Mouse (Mus musculus) kidney, adult 9 months (tissue): ENCODE measurements around the gene Gtf3c2.
A peak's percentile ranks its signal among the peaks of the same experiment; 100 is the strongest.
"Not testable (repeated sequence)": the region's sequence is repeated elsewhere in the genome, so short reads cannot be mapped to it uniquely, and the experiment has no call there.

ENCODE experiments used
- DNase-seq: peaks from one replicate; pipeline ENCODE4 v3.0.0; 2022

The Gtf3c2 gene

GRCm38 (mm10) chr5:31179766-31180630 is at the start of gene Gtf3c2, which contains the start of gene Gm29609:
TSS of gene Gtf3c2 (minus strand) at chr5:31180144.
TSS of gene Gm29609 (minus strand) at chr5:31179911.
- peak; percentile 97 for DNase-seq

GRCm38 (mm10) chr5:31226641-31227040 is 46.7 kb upstream of the Gtf3c2 start:
- DNase-seq: no peak

GRCm38 (mm10) chr5:31222696-31223095 is 42.8 kb upstream of the Gtf3c2 start:
- DNase-seq: no peak

- peak; percentile 57 for DNase-seq
Observed at GRCm38 (mm10) chr5:31221304-31221945, 41.5 kb upstream of the Gtf3c2 start.

GRCm38 (mm10) chr5:31220448-31221303 is 40.7 kb upstream of the Gtf3c2 start, which contains the start of gene Ppm1g:
TSS of gene Ppm1g (minus strand) at chr5:31220687.
- DNase-seq: peak; percentile 97

- DNase-seq: no peak
Observed at GRCm38 (mm10) chr5:31219911-31220447, 40.0 kb upstream of the Gtf3c2 start.

- DNase-seq: no peak
Observed at GRCm38 (mm10) chr5:31219474-31219873, 39.5 kb upstream of the Gtf3c2 start.

GRCm38 (mm10) chr5:31219070-31219469 is 39.1 kb upstream of the Gtf3c2 start:
- peak; percentile 30 for DNase-seq

- no peak for DNase-seq
Observed at GRCm38 (mm10) chr5:31218294-31218693, 38.4 kb upstream of the Gtf3c2 start.

- DNase-seq: not testable (repeated sequence)
Observed at GRCm38 (mm10) chr5:31216554-31216953, 36.6 kb upstream of the Gtf3c2 start.

GRCm38 (mm10) chr5:31204421-31204820 is 24.5 kb upstream of the Gtf3c2 start:
- DNase-seq: no peak

- DNase-seq: no peak
Observed at GRCm38 (mm10) chr5:31203866-31204265, 23.9 kb upstream of the Gtf3c2 start.

GRCm38 (mm10) chr5:31202933-31203332 is 23.0 kb upstream of the Gtf3c2 start:
- no peak for DNase-seq

- peak; percentile 99 for DNase-seq
Observed at GRCm38 (mm10) chr5:31201742-31202590, 22.0 kb upstream of the Gtf3c2 start, which contains the start of gene Zfp513. TSS of gene Zfp513 (minus strand) at chr5:31202303.

GRCm38 (mm10) chr5:31201042-31201741 is 21.2 kb upstream of the Gtf3c2 start:
- no peak for DNase-seq

- DNase-seq: no peak
Observed at GRCm38 (mm10) chr5:31200327-31200768, 20.4 kb upstream of the Gtf3c2 start.

- no peak for DNase-seq
Observed at GRCm38 (mm10) chr5:31199893-31200292, 19.9 kb upstream of the Gtf3c2 start.

GRCm38 (mm10) chr5:31199321-31199892 is 19.5 kb upstream of the Gtf3c2 start:
- no peak for DNase-seq

- no peak for DNase-seq
Observed at GRCm38 (mm10) chr5:31198616-31199320, 18.8 kb upstream of the Gtf3c2 start.

- DNase-seq: no peak
Observed at GRCm38 (mm10) chr5:31198170-31198569, 18.2 kb upstream of the Gtf3c2 start.
